Mouse (Mus musculus) lung, postnatal 10 days (tissue): Measurements from ENCODE around the gene Fbxw26.
"Not testable (repeated sequence)": the region's sequence is repeated elsewhere in the genome, so short reads cannot be mapped to it uniquely, and the experiment has no call there.

Experiments
- DNase-seq: peaks from one replicate; pipeline ENCODE4 v3.0.0; 2021

Fbxw26 gene

GRCm38 (mm10) chr9:109745989-109746388, at the start of gene Fbxw26:
Fbxw26 (minus strand) TSS chr9:109746089.
- not testable (repeated sequence) for DNase-seq

GRCm38 (mm10) chr9:109795221-109795620, 49.3 kb upstream of the Fbxw26 start:
- no peak for DNase-seq

GRCm38 (mm10) chr9:109790570-109790969, 44.7 kb upstream of the Fbxw26 start, which contains the start of gene Fbxw27:
Fbxw27 (minus strand) TSS chr9:109790670.
- DNase-seq, result not testable (repeated sequence)

- DNase-seq, result not testable (repeated sequence)
These were observed 21.0 kb upstream of the Fbxw26 start for GRCm38 (mm10) chr9:109766841-109767240.

DNA sequence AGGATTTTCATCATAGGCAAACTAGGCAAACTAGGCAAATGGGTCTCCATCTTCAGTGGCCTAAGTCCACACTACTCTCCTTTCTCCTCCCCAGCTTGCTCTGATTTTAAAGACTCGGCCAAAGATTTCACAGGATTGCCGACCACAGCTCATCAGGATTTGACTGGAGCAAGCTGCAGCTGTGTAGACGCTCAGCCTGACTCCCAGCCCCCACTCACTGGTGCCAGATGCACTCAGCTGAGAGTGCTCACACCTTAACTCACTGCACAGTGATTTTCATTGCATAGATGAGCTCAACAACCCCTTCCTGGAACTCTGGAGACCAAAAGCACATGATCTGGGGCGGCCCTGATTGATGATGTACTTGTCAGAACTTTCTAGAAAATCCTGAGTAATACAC, 43.3 kb downstream of the Fbxw26 start, which contains the start of gene Fbxw18:
Fbxw18 (minus strand) TSS at position 101 of the 400 bp plus-strand sequence.
- not testable (repeated sequence) for DNase-seq

GRCm38 (mm10) chr9:109685299-109685698, 60.6 kb downstream of the Fbxw26 start:
- peak; percentile 55 for DNase-seq
